Mouse (Mus musculus): ENCODE data around the gene Nbea. TPM values are rescaled to one million over a fixed set of nuclear protein-coding genes. Genes with fewer than 3 reads are reported as not detected.

The Nbea gene
- total RNA-seq, 1 experiment from 2014 or later = 20.0 TPM

DNA sequence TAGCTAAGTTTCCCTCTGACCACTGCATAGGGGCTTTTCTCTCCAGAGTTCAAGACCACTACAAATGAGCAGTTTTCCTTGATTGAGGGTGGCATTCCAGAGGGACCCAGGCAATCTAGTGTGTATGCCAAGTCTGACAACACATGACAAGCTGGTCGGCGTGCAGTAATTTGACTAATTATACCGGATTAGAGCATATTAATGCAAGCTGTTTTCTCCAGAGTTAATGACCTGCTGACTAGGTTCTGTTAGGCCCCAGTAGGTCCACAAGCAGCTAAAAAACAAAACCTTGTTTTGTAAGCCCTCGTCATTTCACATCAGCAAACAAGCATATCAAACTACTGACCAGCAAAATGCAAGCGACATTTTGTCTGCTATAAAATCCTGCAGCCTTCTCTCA, 432.1 kb downstream of the Nbea start:
- DNase-seq = no peak

DNA sequence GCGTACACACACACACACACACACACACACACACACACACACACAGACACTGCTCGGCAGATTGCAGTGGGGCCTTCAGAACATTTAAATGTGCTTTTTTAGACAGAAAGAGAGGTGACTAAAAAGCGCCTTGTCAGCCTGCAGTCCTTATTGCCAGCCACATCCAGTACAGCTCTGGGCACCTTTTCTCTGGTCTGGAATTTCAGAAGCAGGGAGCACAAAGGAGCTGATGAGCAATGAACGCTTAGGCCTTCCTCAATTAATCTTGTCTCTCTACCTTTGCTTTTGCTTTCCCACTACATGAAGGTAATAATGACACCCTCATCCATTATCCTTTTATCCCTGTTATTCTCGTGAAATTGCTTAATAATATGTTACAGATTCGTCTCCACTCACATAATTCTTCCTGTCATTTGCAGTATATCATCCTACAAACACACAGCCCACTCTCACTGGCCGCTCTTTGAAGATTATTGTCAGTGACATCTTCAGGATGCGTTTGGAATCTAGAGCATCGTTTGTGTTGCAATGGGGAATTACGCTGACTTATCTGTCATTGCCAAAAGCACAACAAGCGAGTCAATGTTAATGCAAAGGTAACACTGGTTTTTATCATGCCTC, 432.9 kb downstream of the Nbea start:
- DNase-seq = no peak

DNA sequence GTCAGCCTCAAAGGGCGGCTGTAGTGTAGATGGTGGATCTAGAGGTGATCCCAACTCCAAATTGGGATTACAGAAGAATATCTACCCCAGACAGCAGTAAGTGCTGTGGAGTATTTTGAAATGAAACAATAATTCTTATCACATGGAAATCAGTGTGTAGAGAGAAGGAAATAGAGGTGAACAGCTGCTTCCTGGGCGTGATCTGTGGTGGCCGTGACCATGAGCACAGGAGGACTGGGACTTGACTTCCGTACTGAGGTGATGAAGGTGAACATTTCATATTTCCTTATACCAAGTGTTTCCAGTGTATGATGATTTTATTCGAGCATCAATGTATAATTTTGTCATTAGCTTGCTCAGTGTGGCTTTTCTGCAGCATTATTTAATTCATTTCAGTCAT, 439.6 kb downstream of the Nbea start:
- no peak for DNase-seq

- DNase-seq = no peak
Measured at GRCm38 (mm10) chr3:55742654-55743053, 440.8 kb downstream of the Nbea start.

- no peak for DNase-seq
Measured at GRCm38 (mm10) chr3:55742218-55742617, 441.3 kb downstream of the Nbea start.

- no peak for DNase-seq
Measured at GRCm38 (mm10) chr3:55741428-55741827, 442.1 kb downstream of the Nbea start.

DNA sequence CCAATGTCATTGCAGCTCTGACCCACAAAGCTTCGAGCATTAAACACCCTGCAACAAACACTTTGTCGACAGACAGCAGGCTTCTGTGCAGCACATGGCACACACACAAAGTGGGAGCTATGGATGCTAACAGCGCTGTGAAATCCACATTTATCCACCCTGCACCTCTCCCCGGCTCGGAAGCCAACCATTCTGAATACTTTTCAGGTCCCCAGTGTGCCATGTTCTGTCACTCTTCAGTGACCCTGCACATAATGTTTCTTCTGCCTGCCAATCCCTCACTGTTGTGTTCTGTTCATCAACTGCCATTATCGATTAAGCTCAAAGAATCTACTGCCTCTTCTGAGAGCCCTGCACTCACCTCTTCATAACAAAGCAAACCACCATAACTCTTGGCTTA, 449.8 kb downstream of the Nbea start:
- no peak for DNase-seq

DNA sequence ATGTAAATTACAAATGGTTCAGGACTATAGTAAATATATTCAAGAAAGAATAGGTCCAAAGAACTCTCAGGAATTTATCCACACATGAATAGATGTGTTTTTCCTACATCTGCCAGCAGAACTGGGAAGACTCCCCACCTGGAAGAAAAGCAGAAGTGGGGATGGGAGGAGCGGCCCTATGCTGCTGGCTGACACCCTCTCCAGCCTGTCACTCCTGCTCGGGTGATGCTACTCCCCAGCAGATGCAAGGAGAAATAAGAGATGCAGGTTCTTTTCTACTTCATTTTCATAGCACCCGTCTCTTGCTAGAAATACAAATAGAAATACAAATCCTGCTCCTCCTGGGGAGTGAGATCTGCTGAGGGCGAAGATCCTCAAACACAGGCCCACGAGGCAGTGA, 453.0 kb downstream of the Nbea start:
- no peak for DNase-seq

- DNase-seq = no peak
Measured at GRCm38 (mm10) chr3:55730142-55730541, 453.4 kb downstream of the Nbea start.

DNA sequence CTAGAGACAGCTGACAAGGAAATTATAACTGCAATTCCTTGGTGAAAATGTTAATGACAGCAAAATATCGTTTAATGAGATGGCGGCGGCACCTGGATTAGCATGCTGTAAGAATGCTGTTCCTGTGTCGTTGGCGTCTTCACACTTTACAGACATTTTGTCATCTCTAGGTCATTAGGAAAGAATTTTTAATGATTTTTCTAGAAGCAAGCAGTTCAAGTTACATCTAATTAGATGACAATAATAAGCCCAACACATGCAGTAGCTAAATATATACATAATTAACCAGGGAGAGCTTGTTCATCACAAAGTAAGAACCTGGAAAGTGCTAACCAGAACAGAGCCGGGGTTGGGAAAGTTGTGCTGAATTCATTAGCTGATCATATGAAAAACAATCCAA, 469.2 kb downstream of the Nbea start:
- DNase-seq = no peak

GRCm38 (mm10) chr3:55713856-55714255, 469.6 kb downstream of the Nbea start:
- DNase-seq = no peak

DNA sequence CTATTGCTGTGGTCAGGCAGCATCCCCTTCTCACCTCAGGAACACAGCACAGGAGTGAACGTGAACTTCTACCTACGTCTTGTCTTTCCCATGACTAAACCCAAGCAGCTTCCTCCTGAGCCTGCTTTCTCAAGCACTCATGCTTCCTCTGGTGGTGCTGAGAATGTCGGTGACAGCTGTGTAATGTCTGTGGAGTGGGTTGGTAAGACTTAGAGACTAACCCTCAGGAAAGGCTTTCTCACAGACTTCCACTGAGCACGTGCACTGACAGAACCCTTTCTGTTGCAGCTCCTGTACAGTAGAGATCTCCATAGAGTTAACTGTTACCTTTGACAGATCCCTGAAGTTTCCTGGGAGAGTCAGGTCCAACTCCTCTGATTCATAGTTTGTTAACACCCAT, 473.2 kb downstream of the Nbea start:
- no peak for DNase-seq

DNA sequence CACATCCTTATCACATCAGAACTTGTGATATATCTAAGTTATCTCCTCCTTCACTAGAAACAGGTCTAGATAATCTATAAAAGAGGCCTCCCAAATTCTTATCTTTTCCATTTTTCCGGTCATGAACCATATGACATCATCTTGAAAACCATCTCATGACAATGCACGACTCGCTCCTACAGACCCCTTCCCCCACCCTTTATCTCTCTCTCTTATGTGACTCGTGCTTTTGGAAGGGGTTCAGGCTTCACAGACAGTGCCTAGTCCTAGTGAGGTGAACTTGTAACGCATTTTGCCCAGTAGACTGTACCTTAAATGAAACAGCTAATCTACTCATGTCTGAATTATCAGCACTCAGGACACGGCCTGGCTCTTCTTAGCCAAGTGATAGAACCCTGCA, 481.9 kb downstream of the Nbea start:
- DNase-seq = no peak

GRCm38 (mm10) chr3:55697174-55697573, 486.3 kb downstream of the Nbea start:
- no peak for DNase-seq

- DNase-seq = no peak
Measured at GRCm38 (mm10) chr3:55693073-55693472, 490.4 kb downstream of the Nbea start.

- DNase-seq = no peak
Measured at GRCm38 (mm10) chr3:55688098-55688497, 495.4 kb downstream of the Nbea start.

- no peak for DNase-seq
Measured at GRCm38 (mm10) chr3:55686993-55687392, 496.5 kb downstream of the Nbea start.

DNA sequence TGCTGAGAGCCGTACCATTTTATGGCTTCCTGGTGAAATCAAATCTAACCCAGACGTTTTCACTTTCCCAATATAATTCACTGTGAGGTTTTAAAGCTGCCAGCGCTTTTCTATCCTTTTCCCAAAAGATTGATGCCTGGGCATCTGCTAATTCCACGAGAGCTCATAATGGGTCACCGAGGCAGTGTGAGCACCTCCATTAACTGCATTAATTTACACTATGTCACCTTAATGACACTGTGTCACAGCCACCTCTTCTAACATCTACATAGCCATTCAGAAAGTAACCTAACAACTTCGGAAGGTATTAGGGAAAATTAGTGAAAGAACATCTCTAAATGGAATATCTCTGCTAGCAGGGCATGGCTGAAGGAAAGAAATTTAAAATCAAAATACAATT, 497.9 kb downstream of the Nbea start:
- DNase-seq = no peak

DNA sequence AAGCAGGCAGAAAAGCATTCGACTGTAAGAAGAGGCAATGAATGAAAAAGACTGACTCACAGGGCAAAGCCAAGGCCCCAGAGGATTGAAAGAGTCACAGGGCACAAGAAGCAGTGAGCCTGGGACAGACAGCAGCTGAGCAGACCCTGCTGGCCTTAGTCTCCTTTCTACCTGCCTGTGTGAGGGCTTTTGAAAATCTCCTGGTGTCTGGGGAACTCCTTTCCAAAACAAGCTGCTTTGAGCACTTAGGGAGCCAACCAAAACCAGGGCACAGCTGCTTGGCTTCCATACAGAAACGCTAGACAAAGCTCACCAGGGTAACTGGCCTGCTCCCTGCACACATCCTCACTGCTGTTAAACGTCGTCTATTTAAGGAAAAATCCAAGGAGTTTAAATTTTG, 498.6 kb downstream of the Nbea start:
- no peak for DNase-seq

- no peak for DNase-seq
Measured at GRCm38 (mm10) chr3:55677691-55678090, 505.8 kb downstream of the Nbea start.

DNA sequence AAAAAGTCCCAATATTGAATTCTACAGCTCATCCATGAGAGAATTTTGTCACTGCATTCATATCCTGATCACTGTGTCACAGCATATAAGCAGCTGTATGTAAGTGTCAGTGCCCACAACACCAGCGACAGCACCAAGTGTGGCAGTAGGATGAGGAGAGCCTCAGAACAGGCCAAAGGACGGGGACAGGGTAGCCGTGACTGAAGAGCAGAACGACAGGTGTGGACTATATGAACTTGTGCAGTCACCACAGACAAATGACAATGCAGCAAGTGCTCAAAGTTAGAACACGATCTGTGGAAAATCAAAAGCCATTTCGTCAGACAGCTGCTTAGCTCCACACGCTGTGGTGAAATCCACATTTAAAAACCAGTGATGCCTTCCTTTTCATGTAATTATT, 509.3 kb downstream of the Nbea start:
- DNase-seq = no peak

DNA sequence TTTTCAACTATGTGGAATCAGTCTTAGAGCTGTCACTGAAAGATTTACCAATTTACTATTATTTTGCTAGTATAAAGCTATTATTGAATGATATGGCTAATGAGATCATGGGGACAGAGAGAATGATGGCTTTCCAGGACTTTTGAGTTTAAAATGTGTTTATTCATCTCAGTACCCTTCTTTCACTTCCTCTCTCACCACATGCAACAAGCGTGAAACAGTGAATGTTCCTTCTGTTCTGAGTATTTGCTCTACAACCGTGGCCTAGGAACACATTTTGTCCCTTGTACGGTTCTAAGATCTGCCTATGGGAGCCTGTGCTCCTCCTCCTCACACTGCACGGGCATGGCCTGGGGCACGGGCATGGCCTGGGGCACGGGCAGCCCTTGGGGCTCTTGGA, 516.5 kb downstream of the Nbea start:
- no peak for DNase-seq

GRCm38 (mm10) chr3:55665928-55666327, 517.6 kb downstream of the Nbea start:
- DNase-seq = no peak

- no peak for DNase-seq
Measured at GRCm38 (mm10) chr3:55664713-55665112, 518.8 kb downstream of the Nbea start.

All from adrenal gland, postnatal 14 days (tissue).